Mouse (Mus musculus): ENCODE measurements around the gene Lilr4b.

- peak; percentile 81 for TF ChIP-seq JUN (IDR thresholded peaks at IDR 0.05; ENCODE audit: insufficient read depth, low read depth, low read length)
- no peak for TF ChIP-seq POLR2A (IDR thresholded peaks at IDR 0.05; ENCODE audit: low read depth, low read length)
- TF ChIP-seq CTCF (conservative IDR thresholded peaks at IDR 0.05 in 1 of 2, IDR thresholded peaks at IDR 0.05 in 1 of 2; ENCODE audit: low read depth in 2 of 2, low read length in 2 of 2): no peak
- TF ChIP-seq MAX (IDR thresholded peaks at IDR 0.05; ENCODE audit: low read length): no peak
- TF ChIP-seq UBTF (IDR thresholded peaks at IDR 0.05; ENCODE audit: low read depth, low read length): no peak
Observed at GRCm38 (mm10) chr10:51454365-51454764, 26.1 kb upstream of the Lilr4b start.

Measured in CH12.LX (cell line).